Mouse (Mus musculus) forebrain, embryonic 15.5 days (tissue): ENCODE measurements around the gene Prkg1. TPM values are rescaled to one million over a fixed set of nuclear protein-coding genes. Genes with fewer than 3 reads are reported as not detected.
A peak's percentile ranks its signal among the peaks of the same experiment; 100 is the strongest.

Source experiments
- ATAC-seq: fragments of 200-750 bp; cut with Nextera tagmentation; replicated peaks from 2 replicates; pipeline ENCODE4 v1.8.0; 2017; ENCODE audit warnings: mild to moderate bottlenecking, moderate TSS enrichment, moderate library complexity
- H3K27ac ChIP-seq: fragments of 300-500 bp; sonication (generic); replicated peaks from 2 replicates; pipeline ENCODE4 v1.5.1; 2015; ENCODE audit warnings: mild to moderate bottlenecking, inconsistent platforms
- H3K27me3 ChIP-seq: fragments of 300-500 bp; sonication (generic); 2 replicates; pipeline ENCODE4 v1.6.1; 2015; ENCODE audit warnings: inconsistent platforms
- H3K36me3 ChIP-seq: fragments of 300-500 bp; sonication (generic); 2 replicates; pipeline ENCODE4 v1.6.1; 2015; ENCODE audit warnings: mild to moderate bottlenecking, inconsistent platforms
- H3K4me1 ChIP-seq: fragments of 300-500 bp; sonication (generic); 2 replicates; pipeline ENCODE4 v1.6.1; 2015; ENCODE audit warnings: inconsistent platforms
- H3K4me2 ChIP-seq: fragments of 300-500 bp; sonication (generic); replicated peaks from 2 replicates; pipeline ENCODE4 v1.6.1; 2015; ENCODE audit warnings: mild to moderate bottlenecking, inconsistent platforms
- H3K4me3 ChIP-seq: fragments of 300-500 bp; sonication (generic); 2 replicates; pipeline ENCODE4 v1.5.1; 2015; ENCODE audit warnings: mild to moderate bottlenecking, inconsistent platforms
- H3K9ac ChIP-seq: fragments of 300-500 bp; sonication (generic); replicated peaks from 2 replicates; pipeline ENCODE4 v1.6.1; 2015; ENCODE audit warnings: mild to moderate bottlenecking, inconsistent platforms
- H3K9me3 ChIP-seq: fragments of 300-500 bp; sonication (generic); 2 replicates; pipeline ENCODE4 v1.6.1; 2016; ENCODE audit warnings: inconsistent platforms
- WGBS: fragments of 180-500 bp; shearing (Covaris S2); methylation state at CpG from one replicate; pipeline ENCODE4 v1.1.7; 2015; ENCODE audit warnings: mixed read lengths; 5-methylcytosine and 5-hydroxymethylcytosine counted together
- polyA plus RNA-seq: library from polyadenylated mRNA; unstranded; fragments of >200 nt; fragmentation: Nextera tagmentation; extraction: Ambion mirVana; gene quantifications from 2 replicates; pipeline ENCODE4 v1.2.1, GENCODE M21; 2015

The Prkg1 gene
- polyA plus RNA-seq, 1 experiment from 2014 or later = 2.2 TPM

DNA sequence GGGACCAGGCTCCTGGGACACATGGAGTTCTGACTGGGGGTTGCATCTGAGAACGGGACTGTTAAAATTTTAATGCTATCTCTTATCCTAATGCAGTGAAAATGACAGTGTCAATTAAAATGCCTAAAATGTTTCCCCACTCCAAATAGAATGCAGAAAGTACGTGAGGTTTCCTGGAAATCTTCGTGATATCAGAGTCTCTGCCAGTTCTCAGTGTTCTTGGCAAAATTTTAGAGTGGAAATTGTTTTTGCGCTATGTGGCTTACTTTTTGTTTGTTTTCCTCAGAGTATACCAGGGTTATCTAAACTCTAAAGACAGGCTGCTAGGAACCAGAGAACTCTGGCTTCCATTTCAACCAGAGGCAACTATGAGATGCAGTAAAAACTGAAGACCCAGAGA is 50.4 kb downstream of the Prkg1 start:
- H3K9ac ChIP-seq = no peak overlapping the region
- H3K9me3 ChIP-seq = no peaks in the 10 kb centered on the region
- no peaks in the 10 kb centered on the region for H3K27me3 ChIP-seq
- ATAC-seq = no peak
- H3K4me1 ChIP-seq = no peaks in the 10 kb centered on the region
- H3K27ac ChIP-seq = no peak overlapping the region
- no peak overlapping the region for H3K4me3 ChIP-seq
- H3K4me2 ChIP-seq = no peak overlapping the region
- no peaks in the 10 kb centered on the region for H3K36me3 ChIP-seq
- WGBS = 93% methylated on average over 4 of the region's 4 CpGs

DNA sequence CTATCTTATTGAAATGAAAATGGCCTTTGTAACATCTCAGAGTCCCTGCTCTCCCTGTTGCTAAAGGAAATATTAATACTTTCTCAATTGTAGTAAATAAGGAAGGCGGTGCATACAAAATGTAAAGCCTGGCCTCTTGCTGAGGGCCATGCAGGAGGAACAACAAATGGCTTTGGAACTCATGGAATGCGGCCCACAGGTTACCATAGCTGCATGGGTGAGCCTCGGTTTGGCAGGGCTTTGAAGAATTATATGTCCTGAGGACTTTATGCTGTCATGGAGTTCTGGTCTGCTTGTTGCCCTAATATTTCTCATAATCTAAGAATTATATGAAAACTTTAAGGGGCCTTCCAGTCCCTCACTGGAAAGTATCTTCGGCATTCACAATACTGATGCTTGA is 51.5 kb downstream of the Prkg1 start:
- no peak overlapping the region for H3K9ac ChIP-seq
- no peaks in the 10 kb centered on the region for H3K36me3 ChIP-seq
- whole genome bisulfite sequencing = 70% methylated on average over 4 of the region's 4 CpGs
- no peaks in the 10 kb centered on the region for H3K27me3 ChIP-seq
- ATAC-seq = no peak
- no peak overlapping the region for H3K4me2 ChIP-seq
- no peak overlapping the region for H3K27ac ChIP-seq
- H3K4me3 ChIP-seq = no peak overlapping the region
- no peaks in the 10 kb centered on the region for H3K9me3 ChIP-seq
- H3K4me1 ChIP-seq = no peaks in the 10 kb centered on the region

DNA sequence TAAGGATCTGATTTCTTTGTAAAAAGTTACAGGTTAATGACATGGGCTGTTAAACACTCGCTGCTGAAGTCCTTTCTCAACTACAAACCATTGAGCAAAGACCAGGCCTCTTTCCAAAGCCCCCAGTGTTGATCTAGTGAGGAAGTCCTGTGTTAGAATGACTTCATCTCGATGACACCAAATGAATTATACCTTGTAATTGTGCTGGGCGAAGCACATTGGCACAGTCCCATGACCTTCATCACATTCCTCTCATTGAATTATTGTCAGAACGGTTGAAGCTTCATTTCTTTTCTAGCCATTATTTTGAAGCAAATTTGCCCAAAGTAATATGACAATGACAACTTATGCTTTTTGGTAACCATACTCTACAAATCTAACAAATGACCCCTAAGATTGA is 54.5 kb downstream of the Prkg1 start:
- no peak overlapping the region for H3K4me3 ChIP-seq
- no peak overlapping the region for H3K9ac ChIP-seq
- H3K9me3 ChIP-seq = no peaks in the 10 kb centered on the region
- ATAC-seq = no peak
- no peak overlapping the region for H3K4me2 ChIP-seq
- no peaks in the 10 kb centered on the region for H3K4me1 ChIP-seq
- H3K36me3 ChIP-seq = no peaks in the 10 kb centered on the region
- H3K27me3 ChIP-seq = no peaks in the 10 kb centered on the region
- H3K27ac ChIP-seq = no peak overlapping the region
- WGBS = 88% methylated on average over 4 of the region's 4 CpGs

DNA sequence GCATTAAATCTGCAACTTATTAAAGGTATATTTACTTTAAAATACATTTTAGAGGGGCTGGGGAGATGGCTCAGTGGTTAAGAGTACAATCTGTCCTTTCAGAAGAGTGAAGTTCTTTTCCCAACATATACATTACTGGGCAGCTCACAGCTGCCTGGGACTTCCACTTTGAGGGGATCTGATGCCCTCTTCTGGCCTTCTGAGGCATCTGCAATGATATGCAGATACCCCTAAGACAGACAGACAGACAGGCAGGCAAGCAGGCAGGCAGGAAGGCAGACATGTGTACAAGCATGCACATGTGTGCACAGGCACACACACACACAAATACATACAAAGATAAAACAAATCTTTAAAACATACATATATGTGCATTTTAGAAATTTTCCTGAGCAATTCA is 60.8 kb downstream of the Prkg1 start:
- Histone ChIP-seq H3K27ac (no peak overlapping the region), H3K9me3 (no peaks in the 10 kb centered on the region), H3K4me1 (no peaks in the 10 kb centered on the region), H3K9ac (no peak overlapping the region), H3K4me3 (no peak overlapping the region), H3K27me3 (no peaks in the 10 kb centered on the region), H3K36me3 (no peaks in the 10 kb centered on the region), H3K4me2 (no peak overlapping the region)
- no peak for ATAC-seq

DNA sequence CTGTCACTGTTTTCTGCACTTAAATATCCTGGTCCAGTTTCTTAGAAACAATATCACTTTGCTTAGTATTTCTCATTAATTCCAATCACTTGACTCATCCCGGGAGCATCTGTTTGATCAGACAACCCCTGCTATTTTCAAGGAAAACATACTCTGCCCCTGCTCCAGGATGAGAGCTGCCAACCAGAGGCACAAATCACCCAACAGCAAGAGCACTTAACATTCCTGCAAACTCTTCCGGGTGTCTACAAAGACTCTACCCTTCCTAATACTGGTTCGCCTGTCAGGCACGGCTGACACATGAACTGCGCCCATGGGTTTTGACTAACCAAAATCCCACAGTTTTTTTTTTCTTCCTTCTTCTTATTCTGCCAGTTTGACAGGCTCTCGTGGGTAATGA is 65.9 kb downstream of the Prkg1 start:
- no peaks in the 10 kb centered on the region for H3K9me3 ChIP-seq

GRCm38 (mm10) chr19:31680821-31681220 is 84.0 kb downstream of the Prkg1 start:
- Histone ChIP-seq H3K4me1 (no peaks in the 10 kb centered on the region), H3K27me3 (no peaks in the 10 kb centered on the region), H3K9me3 (no peaks in the 10 kb centered on the region), H3K4me3 (no peak overlapping the region), H3K4me2 (no peak overlapping the region), H3K9ac (no peak overlapping the region), H3K36me3 (no peaks in the 10 kb centered on the region), H3K27ac (no peak overlapping the region)
- WGBS = 54% methylated on average over 1 of the region's 1 CpGs
- ATAC-seq = 0 out of 2 replicates have a peak, but pooled peaks have one; percentile 41

More for the DNA sequence above, 65.9 kb downstream of the Prkg1 start:
- WGBS = 86% methylated on average over 6 of the region's 6 CpGs
- no peaks in the 10 kb centered on the region for H3K4me1 ChIP-seq
- H3K27ac ChIP-seq = no peak overlapping the region
- H3K27me3 ChIP-seq = no peaks in the 10 kb centered on the region
- no peak for ATAC-seq
- H3K36me3 ChIP-seq = no peaks in the 10 kb centered on the region
- H3K4me2 ChIP-seq = no peak overlapping the region
- no peak overlapping the region for H3K9ac ChIP-seq
- no peak overlapping the region for H3K4me3 ChIP-seq

- no peaks in the 10 kb centered on the region for H3K27me3 ChIP-seq
- H3K9me3 ChIP-seq = no peaks in the 10 kb centered on the region
- no peaks in the 10 kb centered on the region for H3K4me1 ChIP-seq
- no peaks in the 10 kb centered on the region for H3K36me3 ChIP-seq
- H3K4me3 ChIP-seq = no peak overlapping the region
- no peak overlapping the region for H3K27ac ChIP-seq
- H3K4me2 ChIP-seq = no peak overlapping the region
- ATAC-seq = no peak
- H3K9ac ChIP-seq = no peak overlapping the region
- WGBS = 42% methylated on average over 5 of the region's 5 CpGs
Measured at GRCm38 (mm10) chr19:31678324-31678723, 86.5 kb downstream of the Prkg1 start.

GRCm38 (mm10) chr19:31671726-31672125 is 93.1 kb downstream of the Prkg1 start:
- H3K4me2 ChIP-seq = no peak overlapping the region
- whole genome bisulfite sequencing = 68% methylated on average over 5 of the region's 5 CpGs
- H3K27ac ChIP-seq = no peak overlapping the region
- H3K9me3 ChIP-seq = no peaks in the 10 kb centered on the region
- no peak overlapping the region for H3K9ac ChIP-seq
- ATAC-seq = no peak
- no peaks in the 10 kb centered on the region for H3K4me1 ChIP-seq
- no peaks in the 10 kb centered on the region for H3K36me3 ChIP-seq
- H3K4me3 ChIP-seq = no peak overlapping the region
- H3K27me3 ChIP-seq = no peaks in the 10 kb centered on the region

GRCm38 (mm10) chr19:31665007-31665406 is 99.8 kb downstream of the Prkg1 start:
- ATAC-seq = no peak
- WGBS = 8% methylated on average over 8 of the region's 8 CpGs
- no peaks in the 10 kb centered on the region for H3K9me3 ChIP-seq
- H3K36me3 ChIP-seq = no peaks in the 10 kb centered on the region
- H3K4me2 ChIP-seq = peak overlapping the region; percentile 99
- no peak overlapping the region for H3K27ac ChIP-seq
- peaks cover 15% of the 10 kb centered on the region for H3K4me1 ChIP-seq
- H3K4me3 ChIP-seq = peak overlapping the region; percentile 81
- peak overlapping the region; percentile 68 for H3K9ac ChIP-seq
- no peaks in the 10 kb centered on the region for H3K27me3 ChIP-seq

DNA sequence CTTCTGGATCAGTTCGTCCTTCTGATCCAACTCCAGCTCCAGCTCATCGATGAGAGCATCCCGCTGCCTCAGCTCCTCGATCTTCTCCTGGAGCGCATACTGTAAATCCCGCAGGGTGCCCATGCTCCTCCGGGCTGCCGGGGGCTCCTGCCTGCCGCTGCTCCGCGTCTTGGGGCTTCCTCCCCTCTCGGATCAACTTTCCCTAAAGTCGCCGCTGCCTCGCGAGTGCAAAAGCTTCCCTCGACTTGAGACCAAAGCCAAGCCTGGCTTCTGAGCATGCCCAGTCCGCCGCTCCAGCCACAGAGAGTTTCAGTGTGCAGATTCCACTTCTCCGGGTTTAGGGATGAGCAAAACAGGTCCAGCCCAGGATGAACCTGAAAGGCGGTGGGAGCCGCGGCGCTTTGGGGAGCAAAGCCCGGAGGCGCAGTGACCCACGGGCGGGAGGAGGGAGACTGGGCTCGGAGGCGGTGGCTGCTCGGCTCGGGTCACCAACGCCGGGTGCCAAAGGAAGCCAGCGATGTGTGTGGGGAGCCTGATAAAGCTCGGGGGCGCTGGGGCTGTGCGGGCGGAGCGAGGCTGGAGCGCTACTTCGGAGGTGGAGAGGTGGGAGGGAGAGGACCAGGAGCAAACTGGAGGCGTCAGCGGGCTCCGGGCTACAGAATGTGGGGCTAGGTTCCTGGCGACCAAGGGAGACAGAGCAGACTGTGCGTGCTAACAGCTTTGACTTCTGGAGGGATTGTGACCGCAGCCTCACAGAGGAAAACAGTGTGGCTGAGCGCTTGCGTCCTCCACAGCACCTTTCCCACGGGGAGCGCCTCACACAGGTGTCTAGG is 100.5 kb downstream of the Prkg1 start:
- Histone ChIP-seq H3K4me3 (peak overlapping the region; percentile 81), H3K27me3 (no peaks in the 10 kb centered on the region), H3K4me2 (peak overlapping the region; percentile 99), H3K9me3 (no peaks in the 10 kb centered on the region), H3K4me1 (peaks cover 15% of the 10 kb centered on the region), H3K36me3 (no peaks in the 10 kb centered on the region), H3K27ac (peak overlapping the region; percentile 56), H3K9ac (peak overlapping the region; percentile 68)
- peak; percentile 85 for ATAC-seq
- WGBS = under 1% methylated on average over 52 of the region's 52 CpGs

DNA sequence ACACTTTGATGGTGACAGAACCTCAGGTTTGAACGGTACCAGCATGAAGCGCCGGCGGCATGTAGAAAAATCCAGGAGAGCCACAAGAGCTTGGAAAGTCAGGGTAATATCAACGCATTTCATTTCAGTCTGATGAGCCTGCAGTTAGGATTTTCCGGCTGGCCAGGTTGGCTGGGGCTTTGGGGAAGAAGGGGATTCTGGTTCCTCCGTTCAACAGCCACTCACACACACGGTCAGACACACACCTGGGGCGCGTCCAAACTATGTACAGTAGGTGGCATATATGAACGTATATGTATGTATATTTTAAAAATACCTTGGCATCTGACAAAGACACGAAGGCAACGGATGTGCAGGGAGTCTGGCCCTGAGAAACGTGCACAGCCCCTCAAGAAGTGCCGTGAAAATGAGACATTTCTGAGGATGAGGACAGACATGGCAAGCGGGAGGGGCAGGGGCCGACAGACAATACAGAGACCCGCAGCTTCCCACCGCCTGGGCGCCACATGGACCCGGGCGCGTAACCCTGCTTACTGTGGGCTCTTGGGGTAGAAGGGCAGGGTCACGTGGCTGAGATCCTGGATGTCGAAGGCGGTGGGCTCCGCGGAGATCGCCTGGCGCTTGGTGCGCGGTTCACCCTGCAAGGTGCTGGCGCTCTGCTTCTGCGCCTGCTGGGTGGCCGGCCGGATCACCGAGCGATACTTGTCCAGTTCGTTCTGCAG is 101.2 kb downstream of the Prkg1 start:
- no peaks in the 10 kb centered on the region for H3K27me3 ChIP-seq
- peak overlapping the region; percentile 81 for H3K4me3 ChIP-seq
- H3K36me3 ChIP-seq = no peaks in the 10 kb centered on the region
- peaks cover 22% of the 10 kb centered on the region for H3K4me1 ChIP-seq
- H3K27ac ChIP-seq = peak overlapping the region; percentile 56
- WGBS = 5% methylated on average over 39 of the region's 39 CpGs
- ATAC-seq = peak; percentile 80
- peak overlapping the region; percentile 99 for H3K4me2 ChIP-seq
- peak overlapping the region; percentile 68 for H3K9ac ChIP-seq
- H3K9me3 ChIP-seq = no peaks in the 10 kb centered on the region

DNA sequence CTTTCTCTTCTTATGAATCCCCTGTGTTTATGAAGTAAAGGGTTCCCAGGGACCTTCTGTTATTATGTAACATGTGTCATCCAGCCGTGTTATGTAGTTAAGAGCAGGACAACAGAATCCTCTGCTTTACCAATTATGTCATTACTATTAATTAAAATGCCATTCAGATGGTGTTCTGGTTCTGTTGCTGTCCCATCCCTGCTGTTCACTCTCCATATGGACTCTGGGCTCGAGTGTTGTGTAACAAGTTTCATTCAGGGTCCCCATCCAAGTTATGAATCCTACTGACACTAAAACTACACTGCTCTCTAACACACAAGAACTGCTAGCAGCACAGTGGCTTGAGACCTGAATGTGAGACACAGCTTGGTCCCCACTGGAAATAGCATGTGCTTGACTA is 102.0 kb downstream of the Prkg1 start:
- peaks cover 22% of the 10 kb centered on the region for H3K4me1 ChIP-seq
- no peak overlapping the region for H3K9ac ChIP-seq
- no peak overlapping the region for H3K27ac ChIP-seq
- H3K4me2 ChIP-seq = 0 out of 2 replicates have a peak overlapping the region, but pooled peaks have one; percentile 99
- H3K4me3 ChIP-seq = no peak overlapping the region
- no peaks in the 10 kb centered on the region for H3K36me3 ChIP-seq
- no peak for ATAC-seq
- WGBS = 44% methylated on average over 2 of the region's 2 CpGs
- no peaks in the 10 kb centered on the region for H3K27me3 ChIP-seq
- H3K9me3 ChIP-seq = no peaks in the 10 kb centered on the region
